Mouse (Mus musculus) midbrain, embryonic 13.5 days (tissue): ENCODE measurements at regions not wholly inside any gene's neighbourhood (a gene's known extent, or its start where the extent isn't known, plus 50 kb on each side); places are given as distances from the start of the nearest gene placed in this dataset.

Source experiments
- ATAC-seq: fragments of 200-750 bp; cut with Nextera tagmentation; 2 replicates; pipeline ENCODE4 v1.8.0; 2017; ENCODE audit warnings: mild to moderate bottlenecking, moderate TSS enrichment, moderate library complexity
- H3K27ac ChIP-seq: fragments of 300-500 bp; sonication (generic); 2 replicates; pipeline ENCODE4 v1.5.1; 2015; ENCODE audit warnings: inconsistent platforms, mild to moderate bottlenecking, moderate library complexity
- H3K27me3 ChIP-seq: fragments of 300-500 bp; sonication (generic); 2 replicates; pipeline ENCODE4 v1.6.1; 2015; ENCODE audit warnings: mild to moderate bottlenecking, inconsistent platforms
- H3K36me3 ChIP-seq: fragments of 300-500 bp; sonication (generic); 2 replicates; pipeline ENCODE4 v1.6.1; 2015; ENCODE audit warnings: mild to moderate bottlenecking, inconsistent platforms
- H3K4me1 ChIP-seq: fragments of 300-500 bp; sonication (generic); replicated peaks from 2 replicates; pipeline ENCODE4 v1.6.1; 2015; ENCODE audit warnings: inconsistent platforms
- H3K4me2 ChIP-seq: fragments of 300-500 bp; sonication (generic); replicated peaks from 2 replicates; pipeline ENCODE4 v1.6.1; 2015; ENCODE audit warnings: moderate library complexity, mild to moderate bottlenecking, inconsistent platforms
- H3K4me3 ChIP-seq: fragments of 300-500 bp; sonication (generic); replicated peaks from 2 replicates; pipeline ENCODE4 v1.5.1; 2015; ENCODE audit warnings: mild to moderate bottlenecking, inconsistent platforms
- H3K9ac ChIP-seq: fragments of 300-500 bp; sonication (generic); replicated peaks from 2 replicates; pipeline ENCODE4 v1.6.1; 2015; ENCODE audit warnings: mild to moderate bottlenecking, inconsistent platforms
- H3K9me3 ChIP-seq: fragments of 300-500 bp; sonication (generic); 2 replicates; pipeline ENCODE4 v1.6.1; 2016; ENCODE audit warnings: mild to moderate bottlenecking, inconsistent platforms
- WGBS: fragments of 180-500 bp; shearing (Covaris S2); methylation state at CpG from one replicate; pipeline ENCODE4 v1.1.7; 2015; 5-methylcytosine and 5-hydroxymethylcytosine counted together

DNA sequence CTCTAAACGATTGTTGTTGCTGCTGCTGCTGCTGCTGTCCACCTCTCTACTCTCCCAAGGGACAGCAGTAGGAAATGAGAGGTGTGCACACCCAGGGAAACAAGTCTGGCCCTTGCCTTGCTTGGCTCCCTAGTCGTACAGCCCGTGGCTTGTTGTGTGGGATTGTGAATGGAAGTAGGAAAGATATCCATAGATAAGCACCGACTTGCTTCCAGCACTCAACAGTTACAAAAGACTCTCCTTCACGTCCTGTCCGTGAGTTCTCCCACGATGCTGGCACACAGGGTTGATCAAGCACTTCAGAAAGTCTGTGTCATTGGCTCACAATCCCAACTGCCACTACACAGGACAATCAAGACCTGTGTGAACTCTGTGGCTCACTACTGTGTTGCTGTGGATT, 276.7 kb upstream of the Prox1 start:
- H3K9me3 ChIP-seq: no peaks in the 10 kb centered on the region
- H3K27ac ChIP-seq: no peak overlapping the region
- H3K4me1 ChIP-seq: peaks cover 3% of the 10 kb centered on the region; the same call in 1 of the 2 replicates
- no peak for ATAC-seq
- H3K27me3 ChIP-seq: peaks cover 35% of the 10 kb centered on the region; the same call in 1 of the 2 replicates
- no peaks in the 10 kb centered on the region for H3K36me3 ChIP-seq
- no peak overlapping the region for H3K9ac ChIP-seq
- H3K4me2 ChIP-seq: no peak overlapping the region
- H3K4me3 ChIP-seq: no peak overlapping the region
- WGBS: 86% methylated on average over 7 of the region's 7 CpGs

DNA sequence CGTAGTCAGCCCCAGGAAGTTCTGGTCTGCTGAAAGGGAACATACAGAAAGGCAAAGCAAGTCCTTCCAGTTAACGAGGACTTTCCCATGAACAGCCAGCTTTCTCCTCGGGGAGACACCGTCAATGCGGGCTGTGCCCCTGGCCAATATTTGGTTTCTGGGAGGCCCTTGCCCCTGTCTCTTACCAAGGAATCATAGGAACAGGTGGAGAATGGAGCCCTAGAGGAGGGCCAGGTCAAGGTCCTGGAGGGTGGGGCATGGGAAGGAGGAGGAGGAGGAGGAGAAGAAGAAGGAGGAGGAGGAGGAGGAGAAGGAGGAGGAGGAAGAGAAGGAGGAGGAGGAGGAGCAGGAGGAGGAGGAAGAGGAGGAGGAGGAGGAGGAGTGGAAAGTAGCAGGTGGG, 276.2 kb upstream of the Prox1 start:
- no peak overlapping the region for H3K4me2 ChIP-seq
- no peak overlapping the region for H3K27ac ChIP-seq
- no peak overlapping the region for H3K9ac ChIP-seq
- peaks cover 34% of the 10 kb centered on the region; the same call in 1 of the 2 replicates for H3K27me3 ChIP-seq
- H3K4me1 ChIP-seq: no peaks in the 10 kb centered on the region
- 86% methylated on average over 5 of the region's 5 CpGs for WGBS
- H3K4me3 ChIP-seq: no peak overlapping the region
- H3K36me3 ChIP-seq: no peaks in the 10 kb centered on the region
- H3K9me3 ChIP-seq: no peaks in the 10 kb centered on the region
- ATAC-seq: no peak

- Histone ChIP-seq H3K9ac (no peak overlapping the region), H3K27ac (no peak overlapping the region), H3K36me3 (no peaks in the 10 kb centered on the region), H3K4me2 (no peak overlapping the region), H3K4me3 (no peak overlapping the region), H3K9me3 (no peaks in the 10 kb centered on the region), H3K4me1 (no peaks in the 10 kb centered on the region), H3K27me3 (peaks cover 29% of the 10 kb centered on the region; the same call in 1 of the 2 replicates)
- no peak for ATAC-seq
- 70% methylated on average over 9 of the region's 9 CpGs for WGBS
Observed at GRCm38 (mm10) chr1:190444366-190444765, 273.9 kb upstream of the Prox1 start.

DNA sequence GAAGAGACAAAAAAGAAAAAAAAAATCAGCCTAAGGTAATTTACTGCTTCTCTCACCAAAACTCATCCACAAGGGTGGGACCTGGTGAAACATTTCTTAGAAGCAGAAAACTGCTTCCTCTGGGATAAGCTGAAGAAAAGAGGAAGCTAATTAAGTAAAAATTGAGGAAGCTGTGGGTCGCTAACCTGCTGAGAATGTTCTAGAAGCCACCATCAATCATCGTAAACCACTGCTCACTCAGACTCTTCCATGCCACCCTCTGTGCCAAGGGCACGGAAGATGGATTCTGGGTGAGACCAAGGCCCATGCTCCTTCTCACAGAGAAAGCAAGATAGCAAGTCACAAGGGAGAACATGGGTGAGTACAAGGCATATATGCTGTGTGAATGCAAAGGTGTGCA, 272.7 kb upstream of the Prox1 start:
- H3K4me2 ChIP-seq: no peak overlapping the region
- H3K36me3 ChIP-seq: no peaks in the 10 kb centered on the region
- no peak overlapping the region for H3K9ac ChIP-seq
- peaks cover 25% of the 10 kb centered on the region; the same call in 1 of the 2 replicates for H3K27me3 ChIP-seq
- no peaks in the 10 kb centered on the region for H3K9me3 ChIP-seq
- H3K4me3 ChIP-seq: no peak overlapping the region
- H3K4me1 ChIP-seq: no peaks in the 10 kb centered on the region
- H3K27ac ChIP-seq: no peak overlapping the region
- 96% methylated on average over 3 of the region's 3 CpGs for WGBS
- no peak for ATAC-seq

- no peaks in the 10 kb centered on the region for H3K36me3 ChIP-seq
Observed at GRCm38 (mm10) chr1:190442166-190442565, 271.7 kb upstream of the Prox1 start.

GRCm38 (mm10) chr1:190438789-190439188, 268.3 kb upstream of the Prox1 start:
- Histone ChIP-seq H3K36me3 (no peaks in the 10 kb centered on the region), H3K27ac (no peak overlapping the region), H3K4me2 (no peak overlapping the region), H3K4me1 (no peaks in the 10 kb centered on the region; the same call in 1 of the 2 replicates), H3K27me3 (peaks cover 8% of the 10 kb centered on the region; the same call in 1 of the 2 replicates), H3K4me3 (no peak overlapping the region), H3K9me3 (no peaks in the 10 kb centered on the region), H3K9ac (no peak overlapping the region)
- no peak for ATAC-seq
- WGBS: 86% methylated on average over 2 of the region's 2 CpGs

More at GRCm38 (mm10) chr1:190442166-190442565, 271.7 kb upstream of the Prox1 start:
- Histone ChIP-seq H3K9ac (no peak overlapping the region), H3K9me3 (no peaks in the 10 kb centered on the region), H3K4me1 (no peaks in the 10 kb centered on the region), H3K27me3 (peaks cover 17% of the 10 kb centered on the region; the same call in 1 of the 2 replicates), H3K4me2 (no peak overlapping the region), H3K4me3 (no peak overlapping the region), H3K27ac (no peak overlapping the region)
- no peak for ATAC-seq
- 81% methylated on average over 4 of the region's 4 CpGs for WGBS

- H3K27ac ChIP-seq: no peak overlapping the region
- 82% methylated on average over 9 of the region's 9 CpGs for WGBS
Observed at GRCm38 (mm10) chr1:190422874-190423273, 252.4 kb upstream of the Prox1 start.

DNA sequence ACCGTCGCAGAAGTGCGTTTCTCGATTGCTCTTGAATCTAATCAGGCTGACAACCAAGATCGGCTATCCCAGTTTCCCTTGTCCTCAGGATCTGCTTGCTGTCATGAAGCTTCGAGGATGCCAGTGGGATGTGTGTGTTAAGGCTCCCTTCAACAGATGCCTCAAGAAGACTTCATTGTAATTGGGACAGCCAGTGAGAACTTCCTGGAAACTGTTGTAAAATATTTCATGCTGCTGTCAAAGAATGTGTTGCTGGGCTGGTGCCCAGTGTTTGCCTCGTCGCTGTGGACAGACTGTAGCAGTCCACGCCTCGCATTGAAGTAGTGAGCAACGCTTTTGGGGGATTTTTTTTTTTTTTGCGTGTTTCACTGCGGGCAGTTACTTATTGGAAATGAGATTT, 249.2 kb upstream of the Prox1 start:
- 83% methylated on average over 13 of the region's 13 CpGs for WGBS
- no peak for ATAC-seq
- no peak overlapping the region for H3K4me3 ChIP-seq
- H3K9me3 ChIP-seq: 0 out of 2 replicates have a peak, but pooled peaks cover 2% of the 10 kb centered on the region
- H3K9ac ChIP-seq: no peak overlapping the region
- peaks cover 9% of the 10 kb centered on the region for H3K4me1 ChIP-seq
- no peak overlapping the region for H3K27ac ChIP-seq
- no peaks in the 10 kb centered on the region for H3K36me3 ChIP-seq
- no peaks in the 10 kb centered on the region for H3K27me3 ChIP-seq
- H3K4me2 ChIP-seq: no peak overlapping the region

More at GRCm38 (mm10) chr1:190422874-190423273, 252.4 kb upstream of the Prox1 start:
- Histone ChIP-seq H3K36me3 (no peaks in the 10 kb centered on the region), H3K4me2 (no peak overlapping the region), H3K4me3 (no peak overlapping the region), H3K27me3 (no peaks in the 10 kb centered on the region), H3K4me1 (no peaks in the 10 kb centered on the region), H3K9ac (no peak overlapping the region), H3K9me3 (0 out of 2 replicates have a peak, but pooled peaks cover 2% of the 10 kb centered on the region)
- ATAC-seq: no peak

DNA sequence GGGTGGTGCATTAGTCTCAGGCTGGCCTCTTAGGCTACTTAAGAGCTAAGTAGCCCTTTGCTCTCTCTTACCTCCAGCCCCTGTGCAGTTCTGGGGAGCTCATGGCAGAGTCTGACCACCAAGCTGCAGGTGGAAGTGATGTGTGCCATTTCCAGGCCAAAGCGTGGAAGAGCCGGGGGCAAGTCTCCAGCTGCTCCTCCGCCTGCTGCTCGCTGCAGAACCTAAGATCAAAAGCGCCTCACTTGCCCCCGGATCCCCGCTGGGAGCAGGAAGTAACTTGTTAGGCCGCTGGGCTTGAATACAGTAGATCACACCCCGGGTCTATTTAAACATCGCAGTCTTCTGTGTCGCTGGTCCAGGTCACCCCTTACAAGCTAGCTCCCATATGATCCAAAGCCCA, 246.8 kb upstream of the Prox1 start:
- ATAC-seq: no peak
- Histone ChIP-seq H3K9me3 (no peaks in the 10 kb centered on the region), H3K27me3 (0 out of 2 replicates have a peak, but pooled peaks cover 3% of the 10 kb centered on the region), H3K27ac (no peak overlapping the region), H3K9ac (no peak overlapping the region), H3K4me3 (no peak overlapping the region), H3K4me2 (no peak overlapping the region), H3K36me3 (no peaks in the 10 kb centered on the region), H3K4me1 (peaks cover 9% of the 10 kb centered on the region)
- 25% methylated on average over 11 of the region's 11 CpGs for WGBS

DNA sequence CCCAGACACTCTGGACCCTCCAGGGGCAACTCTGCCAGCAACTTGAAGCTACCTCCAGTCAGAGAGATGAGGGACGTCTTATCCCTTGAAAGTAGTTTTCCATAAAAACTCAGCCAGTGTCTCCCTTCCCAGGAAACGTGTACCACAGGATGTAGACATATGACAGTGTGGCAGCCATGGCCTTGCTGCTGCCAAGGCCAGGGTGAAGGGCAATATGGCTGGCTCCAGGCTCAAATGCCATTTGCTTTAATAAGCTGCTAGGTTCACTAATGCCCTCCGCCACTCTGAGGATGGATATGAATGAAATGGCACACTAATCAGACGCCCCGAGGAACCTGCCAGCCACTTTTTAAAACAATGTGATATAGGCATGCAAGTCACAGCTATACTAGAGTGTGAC, 241.2 kb upstream of the Prox1 start:
- ATAC-seq: no peak
- 86% methylated on average over 5 of the region's 5 CpGs for WGBS

GRCm38 (mm10) chr1:190403335-190403734, 232.8 kb upstream of the Prox1 start:
- ATAC-seq: no peak
- Histone ChIP-seq H3K4me3 (no peak overlapping the region), H3K4me2 (no peak overlapping the region), H3K36me3 (no peaks in the 10 kb centered on the region), H3K9ac (no peak overlapping the region), H3K27ac (no peak overlapping the region), H3K27me3 (0 out of 2 replicates have a peak, but pooled peaks cover 3% of the 10 kb centered on the region), H3K9me3 (no peaks in the 10 kb centered on the region), H3K4me1 (0 out of 2 replicates have a peak, but pooled peaks cover 4% of the 10 kb centered on the region)
- WGBS: 55% methylated on average over 12 of the region's 12 CpGs

More for the DNA sequence above, 241.2 kb upstream of the Prox1 start:
- no peak overlapping the region for H3K27ac ChIP-seq
- H3K36me3 ChIP-seq: no peaks in the 10 kb centered on the region
- H3K4me3 ChIP-seq: no peak overlapping the region
- H3K9me3 ChIP-seq: no peaks in the 10 kb centered on the region
- 0 out of 2 replicates have a peak, but pooled peaks cover 6% of the 10 kb centered on the region for H3K27me3 ChIP-seq
- H3K4me2 ChIP-seq: no peak overlapping the region
- H3K9ac ChIP-seq: no peak overlapping the region
- no peaks in the 10 kb centered on the region for H3K4me1 ChIP-seq

DNA sequence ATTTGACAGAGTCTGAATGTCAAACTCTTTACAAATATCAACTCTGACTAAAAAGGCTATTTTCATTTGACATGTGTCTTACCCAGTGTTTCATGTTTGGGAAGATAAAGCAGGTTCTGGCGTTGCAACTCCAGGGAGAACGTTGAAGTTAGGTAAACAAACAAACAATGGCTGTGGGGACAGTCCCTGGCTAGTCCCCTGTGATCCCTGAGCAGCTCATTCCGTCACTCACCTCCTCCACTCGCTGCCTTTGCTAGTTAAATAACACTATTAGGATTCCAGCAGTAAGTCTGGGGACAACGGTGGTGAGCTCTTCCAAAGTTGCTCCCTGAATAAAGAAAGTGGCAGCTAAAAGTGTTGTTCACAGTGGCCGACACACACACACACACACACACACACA, 227.8 kb upstream of the Prox1 start:
- Histone ChIP-seq H3K27me3 (no peaks in the 10 kb centered on the region), H3K4me1 (0 out of 2 replicates have a peak, but pooled peaks cover 4% of the 10 kb centered on the region), H3K9me3 (no peaks in the 10 kb centered on the region), H3K27ac (no peak overlapping the region), H3K9ac (no peak overlapping the region), H3K4me2 (no peak overlapping the region), H3K4me3 (no peak overlapping the region), H3K36me3 (no peaks in the 10 kb centered on the region)
- 74% methylated on average over 6 of the region's 6 CpGs for WGBS
- no peak for ATAC-seq

- H3K4me1 ChIP-seq: 0 out of 2 replicates have a peak, but pooled peaks cover 3% of the 10 kb centered on the region
- H3K36me3 ChIP-seq: no peaks in the 10 kb centered on the region
- H3K4me3 ChIP-seq: no peak overlapping the region
- no peaks in the 10 kb centered on the region for H3K9me3 ChIP-seq
- 85% methylated on average over 2 of the region's 2 CpGs for WGBS
- H3K27ac ChIP-seq: no peak overlapping the region
- H3K9ac ChIP-seq: no peak overlapping the region
- ATAC-seq: no peak
- H3K27me3 ChIP-seq: no peaks in the 10 kb centered on the region
- no peak overlapping the region for H3K4me2 ChIP-seq
Observed at GRCm38 (mm10) chr1:190397811-190398210, 227.3 kb upstream of the Prox1 start.
